Mouse (Mus musculus) hindbrain, embryonic 13.5 days (tissue): ENCODE data around the gene Atp11c. TPM values are rescaled to one million over a fixed set of nuclear protein-coding genes. Genes with fewer than 3 reads are reported as not detected.
A peak's percentile ranks its signal among the peaks of the same experiment; 100 is the strongest.

Experiments used
- ATAC-seq: fragments of 200-750 bp; cut with Nextera tagmentation; 2 replicates; pipeline ENCODE4 v1.8.0; 2017; ENCODE audit warnings: moderate TSS enrichment; ENCODE audit not compliant: low FRiP score
- H3K27ac ChIP-seq: fragments of 300-500 bp; sonication (generic); 2 replicates; pipeline ENCODE4 v1.5.1; 2015; ENCODE audit warnings: inconsistent platforms, mild to moderate bottlenecking, moderate library complexity
- H3K27me3 ChIP-seq: fragments of 300-500 bp; sonication (generic); 2 replicates; pipeline ENCODE4 v1.6.1; 2015; ENCODE audit warnings: mild to moderate bottlenecking, inconsistent platforms
- H3K36me3 ChIP-seq: fragments of 300-500 bp; sonication (generic); 2 replicates; pipeline ENCODE4 v1.6.1; 2015; ENCODE audit warnings: mild to moderate bottlenecking, inconsistent platforms
- H3K4me1 ChIP-seq: fragments of 300-500 bp; sonication (generic); replicated peaks from 2 replicates; pipeline ENCODE4 v1.6.1; 2015; ENCODE audit warnings: inconsistent platforms
- H3K4me2 ChIP-seq: fragments of 300-500 bp; sonication (generic); 2 replicates; pipeline ENCODE4 v1.6.1; 2015; ENCODE audit warnings: inconsistent platforms, mild to moderate bottlenecking, moderate library complexity
- H3K4me3 ChIP-seq: fragments of 300-500 bp; sonication (generic); 2 replicates; pipeline ENCODE4 v1.5.1; 2015; ENCODE audit warnings: mild to moderate bottlenecking, inconsistent platforms
- H3K9ac ChIP-seq: fragments of 300-500 bp; sonication (generic); 2 replicates; pipeline ENCODE4 v1.6.1; 2015; ENCODE audit warnings: mild to moderate bottlenecking, inconsistent platforms
- H3K9me3 ChIP-seq: fragments of 300-500 bp; sonication (generic); 2 replicates; pipeline ENCODE4 v1.6.1; 2016; ENCODE audit warnings: inconsistent platforms
- WGBS: fragments of 180-500 bp; shearing (Covaris S2); methylation state at CpG from one replicate; pipeline ENCODE4 v1.1.7; 2015; 5-methylcytosine and 5-hydroxymethylcytosine counted together
- polyA plus RNA-seq: library from polyadenylated mRNA; unstranded; fragments of >200 nt; fragmentation: Nextera tagmentation; extraction: Ambion mirVana; gene quantifications from 2 replicates; pipeline ENCODE4 v1.2.1, GENCODE M21; 2015

The Atp11c gene
- polyA plus RNA-seq, 1 experiment from 2014 or later = 14.3 TPM

DNA sequence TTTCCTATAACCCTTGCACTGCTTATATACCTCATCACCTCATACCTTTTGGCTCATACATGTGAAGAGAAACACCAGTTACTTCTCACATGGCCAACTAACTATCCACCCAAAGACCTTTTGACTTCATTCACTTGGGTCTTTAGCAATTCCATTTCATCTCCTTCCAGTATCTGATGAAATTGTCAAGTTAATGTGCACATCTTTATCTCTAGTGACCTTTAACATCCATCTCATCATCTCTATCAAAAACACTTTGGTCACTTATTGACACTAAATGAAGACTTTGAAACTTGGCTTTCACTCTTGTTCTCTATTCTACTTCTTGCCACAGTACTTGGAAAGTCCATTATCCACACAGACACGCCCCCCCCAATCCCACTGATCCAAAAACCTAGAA, 243.8 kb downstream of the Atp11c start:
- H3K4me1 ChIP-seq = no peaks in the 10 kb centered on the region
- H3K4me2 ChIP-seq = no peak overlapping the region
- WGBS = 95% methylated on average over 1 of the region's 1 CpGs
- H3K9ac ChIP-seq = no peak overlapping the region
- no peak overlapping the region for H3K4me3 ChIP-seq
- H3K27ac ChIP-seq = no peak overlapping the region
- no peaks in the 10 kb centered on the region for H3K36me3 ChIP-seq
- H3K9me3 ChIP-seq = no peaks in the 10 kb centered on the region
- H3K27me3 ChIP-seq = no peaks in the 10 kb centered on the region
- ATAC-seq = no peak

DNA sequence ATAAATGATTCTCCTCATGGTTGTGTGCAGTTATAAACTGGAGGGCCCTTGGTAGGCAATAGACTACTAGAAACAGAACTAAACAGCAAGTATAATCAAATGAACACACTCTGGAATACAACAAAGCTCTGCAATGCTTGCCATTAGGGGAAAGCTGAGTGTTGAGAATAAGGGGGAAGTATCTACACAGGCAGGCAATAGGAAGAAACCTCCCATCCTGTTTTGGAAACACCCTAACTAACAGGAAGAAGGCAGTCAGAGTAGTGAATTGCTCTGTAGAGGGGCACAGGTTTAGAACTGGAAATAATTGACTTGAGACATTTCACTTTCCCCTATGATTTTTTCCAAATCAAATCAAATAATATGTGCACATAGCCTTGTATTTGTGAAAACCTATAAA, 247.1 kb downstream of the Atp11c start:
- Histone ChIP-seq H3K9me3 (no peaks in the 10 kb centered on the region), H3K4me3 (no peak overlapping the region), H3K4me2 (no peak overlapping the region), H3K36me3 (no peaks in the 10 kb centered on the region), H3K4me1 (no peaks in the 10 kb centered on the region), H3K9ac (no peak overlapping the region), H3K27me3 (no peaks in the 10 kb centered on the region), H3K27ac (no peak overlapping the region)
- ATAC-seq = no peak

DNA sequence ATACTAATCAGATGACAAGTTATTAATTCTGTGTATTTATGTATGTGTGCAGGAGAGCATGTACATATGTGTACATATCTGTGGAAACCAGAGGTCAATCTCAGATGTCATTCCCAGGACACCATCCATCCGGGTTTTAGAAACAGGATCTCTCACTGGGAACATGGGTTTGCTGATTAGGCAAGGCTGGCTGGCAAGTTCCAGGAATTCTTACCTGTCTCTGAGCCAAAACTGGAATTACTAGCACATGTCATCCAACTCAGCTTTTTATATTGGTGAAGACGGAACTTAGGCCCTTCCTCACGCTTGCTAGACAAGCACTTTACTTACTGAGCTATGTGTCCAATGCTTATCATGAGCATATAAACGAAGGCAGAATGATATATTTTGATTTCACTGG, 247.5 kb downstream of the Atp11c start:
- Histone ChIP-seq H3K4me3 (no peak overlapping the region), H3K36me3 (no peaks in the 10 kb centered on the region), H3K4me1 (no peaks in the 10 kb centered on the region), H3K9me3 (no peaks in the 10 kb centered on the region), H3K27ac (no peak overlapping the region), H3K4me2 (no peak overlapping the region), H3K27me3 (no peaks in the 10 kb centered on the region), H3K9ac (no peak overlapping the region)
- WGBS = 84% methylated on average over 4 of the region's 4 CpGs
- ATAC-seq = no peak

DNA sequence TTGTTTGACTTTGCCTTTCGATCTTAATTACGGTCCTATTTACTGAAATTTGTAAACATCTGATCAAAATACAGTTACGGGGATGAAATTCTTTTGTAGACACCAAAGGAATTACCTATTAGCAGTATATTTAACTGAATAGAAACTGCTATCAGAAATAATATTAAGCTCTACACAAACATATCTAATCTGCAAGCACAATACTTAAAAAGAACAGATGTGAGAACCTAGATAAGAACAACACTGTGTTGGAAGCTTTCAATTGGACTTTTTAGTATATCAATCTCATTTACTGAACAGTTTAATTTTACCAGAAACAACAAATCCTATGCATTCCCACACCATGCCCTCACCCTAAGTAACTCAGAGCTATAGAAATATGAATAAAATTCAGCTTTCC, 262.8 kb downstream of the Atp11c start:
- H3K4me1 ChIP-seq = no peaks in the 10 kb centered on the region
- ATAC-seq = no peak
- no peak overlapping the region for H3K9ac ChIP-seq
- H3K27ac ChIP-seq = no peak overlapping the region
- no peak overlapping the region for H3K4me2 ChIP-seq
- no peaks in the 10 kb centered on the region for H3K9me3 ChIP-seq
- no peaks in the 10 kb centered on the region for H3K36me3 ChIP-seq
- H3K4me3 ChIP-seq = no peak overlapping the region
- WGBS = 96% methylated on average over 3 of the region's 3 CpGs
- H3K27me3 ChIP-seq = no peaks in the 10 kb centered on the region

DNA sequence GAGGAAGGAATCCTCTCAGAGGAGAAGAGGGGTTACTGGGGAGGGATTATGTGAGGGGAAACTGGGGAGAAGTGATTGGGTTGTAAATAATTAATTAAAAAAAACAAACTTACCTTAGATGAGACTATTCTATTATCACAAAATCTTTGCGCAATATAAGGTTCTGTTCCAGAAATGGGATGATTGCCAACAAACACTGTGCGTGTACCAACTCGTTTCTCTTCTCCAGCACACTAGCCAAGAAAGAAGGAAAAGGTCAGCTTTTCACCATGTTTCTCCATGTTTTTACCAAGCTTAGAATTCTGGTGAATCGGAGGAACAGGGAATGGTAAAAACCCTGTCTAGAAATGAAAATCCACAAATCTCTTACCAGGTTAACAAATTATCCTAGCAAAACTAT, 271.2 kb downstream of the Atp11c start:
- no peak for ATAC-seq
- WGBS = 93% methylated on average over 4 of the region's 4 CpGs

DNA sequence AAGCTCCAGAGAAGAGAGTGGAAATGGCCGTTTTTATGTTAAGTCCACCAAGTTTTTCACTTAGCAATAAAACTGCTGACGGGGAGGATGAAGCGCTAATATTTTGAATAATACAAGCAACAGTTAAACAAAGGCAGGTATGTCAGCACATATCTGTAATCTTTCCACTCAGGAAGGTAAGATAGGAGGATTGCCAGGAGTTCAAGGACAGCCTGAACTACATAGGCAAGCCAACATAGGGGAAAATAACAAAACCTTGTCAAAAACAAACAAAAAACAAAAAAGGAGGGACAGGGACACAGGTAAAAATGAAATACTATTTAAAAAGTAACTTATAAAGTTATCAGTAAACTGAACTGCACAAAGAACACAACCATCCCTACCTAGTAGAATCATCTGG, 274.8 kb downstream of the Atp11c start:
- WGBS = 96% methylated on average over 3 of the region's 3 CpGs
- Histone ChIP-seq H3K36me3 (peaks cover 2% of the 10 kb centered on the region; the same call in 1 of the 2 replicates), H3K9me3 (no peaks in the 10 kb centered on the region), H3K27ac (no peak overlapping the region), H3K27me3 (no peaks in the 10 kb centered on the region), H3K9ac (no peak overlapping the region), H3K4me2 (no peak overlapping the region), H3K4me3 (no peak overlapping the region), H3K4me1 (no peaks in the 10 kb centered on the region)
- ATAC-seq = no peak

More for the DNA sequence above, 271.2 kb downstream of the Atp11c start:
- Histone ChIP-seq H3K27me3 (no peaks in the 10 kb centered on the region), H3K4me3 (no peak overlapping the region), H3K9me3 (no peaks in the 10 kb centered on the region), H3K4me1 (no peaks in the 10 kb centered on the region), H3K27ac (no peak overlapping the region), H3K9ac (no peak overlapping the region), H3K36me3 (peaks cover 2% of the 10 kb centered on the region; the same call in 1 of the 2 replicates), H3K4me2 (no peak overlapping the region)

DNA sequence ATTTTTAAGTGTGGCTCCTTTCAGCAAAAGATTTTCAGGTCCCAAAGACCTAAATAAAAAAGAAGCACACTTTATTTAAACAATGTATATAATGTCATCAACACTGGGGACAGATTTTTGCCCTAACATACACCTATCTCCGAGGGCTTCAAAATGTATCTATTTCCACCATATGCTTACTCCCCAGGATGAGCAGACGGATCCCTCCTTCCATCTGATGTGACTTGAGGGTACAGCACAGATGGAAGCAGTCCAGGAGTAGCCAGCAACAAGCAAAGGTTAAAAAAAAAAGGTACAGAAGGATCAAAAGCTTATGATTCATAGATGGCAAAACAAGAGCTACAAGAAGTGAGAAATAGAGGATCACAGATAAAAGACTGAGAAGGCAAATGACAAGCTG, 300.2 kb downstream of the Atp11c start:
- Histone ChIP-seq H3K9me3 (no peaks in the 10 kb centered on the region), H3K9ac (no peak overlapping the region), H3K4me2 (no peak overlapping the region), H3K4me1 (no peaks in the 10 kb centered on the region), H3K4me3 (no peak overlapping the region), H3K27ac (no peak overlapping the region), H3K36me3 (no peaks in the 10 kb centered on the region; the same call in 1 of the 2 replicates), H3K27me3 (no peaks in the 10 kb centered on the region)
- ATAC-seq = no peak
- 86% methylated on average over 2 of the region's 2 CpGs for WGBS

DNA sequence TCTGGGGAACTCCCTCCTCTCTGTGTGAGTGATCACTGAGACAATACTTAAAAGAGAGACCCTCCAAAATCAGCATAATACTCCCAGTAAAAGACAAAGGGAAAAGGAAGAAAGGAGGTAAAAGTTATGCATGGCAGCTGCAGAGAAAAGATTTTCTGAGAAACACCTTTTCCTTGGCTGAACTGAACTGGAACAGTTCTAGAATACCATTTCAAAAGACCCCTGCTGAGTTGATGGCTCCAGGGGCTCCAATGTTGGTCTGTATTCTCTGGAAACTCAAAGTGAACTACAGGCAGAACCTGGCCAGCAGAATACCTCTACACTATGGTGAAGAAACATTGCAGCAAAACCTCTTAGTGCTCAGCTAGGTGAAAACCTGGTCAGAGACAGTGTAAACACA, 337.2 kb downstream of the Atp11c start:
- no peak overlapping the region for H3K27ac ChIP-seq
- ATAC-seq = no peak
- H3K36me3 ChIP-seq = no peaks in the 10 kb centered on the region

DNA sequence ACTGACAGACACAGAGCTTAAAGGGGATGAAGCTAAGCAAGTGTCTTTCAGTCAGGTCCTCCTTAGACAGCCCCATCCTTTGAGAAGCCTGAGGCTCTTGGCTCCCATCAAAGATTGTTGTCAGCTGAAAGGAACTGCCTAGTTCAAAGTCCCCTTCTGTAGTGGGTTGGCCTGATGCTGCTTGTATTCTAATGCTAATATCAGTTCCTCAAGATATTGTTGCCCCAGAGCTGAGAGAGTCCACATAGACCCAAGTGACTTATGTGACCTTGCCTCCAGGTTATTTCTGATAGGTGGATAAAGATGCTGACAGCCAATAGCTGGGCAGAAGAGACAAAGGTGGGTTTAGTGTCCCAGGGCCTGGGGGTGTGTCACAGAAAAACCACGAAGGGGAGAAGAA, 404.8 kb downstream of the Atp11c start:
- no peaks in the 10 kb centered on the region for H3K27me3 ChIP-seq
- no peak overlapping the region for H3K4me2 ChIP-seq
- no peak overlapping the region for H3K4me3 ChIP-seq
- H3K9ac ChIP-seq = no peak overlapping the region
- no peaks in the 10 kb centered on the region for H3K36me3 ChIP-seq
- no peak overlapping the region for H3K27ac ChIP-seq
- H3K9me3 ChIP-seq = no peaks in the 10 kb centered on the region
- no peak for ATAC-seq
- no peaks in the 10 kb centered on the region for H3K4me1 ChIP-seq
- 36% methylated on average over 1 of the region's 1 CpGs for WGBS

More for the DNA sequence above, 337.2 kb downstream of the Atp11c start:
- Histone ChIP-seq H3K9ac (no peak overlapping the region), H3K4me2 (no peak overlapping the region), H3K4me1 (no peaks in the 10 kb centered on the region), H3K4me3 (no peak overlapping the region), H3K27me3 (no peaks in the 10 kb centered on the region), H3K9me3 (no peaks in the 10 kb centered on the region)

DNA sequence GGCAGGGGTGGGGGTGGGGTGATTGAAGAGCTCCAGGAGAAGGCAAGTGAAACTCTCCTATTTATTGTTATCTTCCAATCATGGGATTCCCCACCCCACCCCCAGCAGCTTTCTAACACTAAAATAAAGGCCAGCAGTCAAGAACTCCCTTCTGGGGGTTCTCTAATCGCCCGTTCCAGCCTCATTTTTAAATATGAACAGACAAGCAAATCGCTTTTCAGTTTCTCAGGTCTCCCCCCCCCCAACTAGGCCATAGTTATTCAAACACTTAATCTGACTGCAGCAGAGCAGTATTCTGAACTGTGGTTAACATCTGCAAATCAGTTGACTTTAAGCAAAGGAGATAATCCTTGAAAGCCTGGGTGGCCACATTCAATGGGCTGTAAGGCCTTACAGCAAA, 409.9 kb downstream of the Atp11c start:
- ATAC-seq = no peak
- H3K27me3 ChIP-seq = 0 out of 2 replicates have a peak, but pooled peaks cover 6% of the 10 kb centered on the region
- no peaks in the 10 kb centered on the region for H3K9me3 ChIP-seq
- no peak overlapping the region for H3K4me2 ChIP-seq
- H3K36me3 ChIP-seq = no peaks in the 10 kb centered on the region
- no peak overlapping the region for H3K4me3 ChIP-seq
- peaks cover 6% of the 10 kb centered on the region for H3K4me1 ChIP-seq
- 29% methylated on average over 3 of the region's 3 CpGs for WGBS
- no peak overlapping the region for H3K9ac ChIP-seq
- H3K27ac ChIP-seq = no peak overlapping the region

DNA sequence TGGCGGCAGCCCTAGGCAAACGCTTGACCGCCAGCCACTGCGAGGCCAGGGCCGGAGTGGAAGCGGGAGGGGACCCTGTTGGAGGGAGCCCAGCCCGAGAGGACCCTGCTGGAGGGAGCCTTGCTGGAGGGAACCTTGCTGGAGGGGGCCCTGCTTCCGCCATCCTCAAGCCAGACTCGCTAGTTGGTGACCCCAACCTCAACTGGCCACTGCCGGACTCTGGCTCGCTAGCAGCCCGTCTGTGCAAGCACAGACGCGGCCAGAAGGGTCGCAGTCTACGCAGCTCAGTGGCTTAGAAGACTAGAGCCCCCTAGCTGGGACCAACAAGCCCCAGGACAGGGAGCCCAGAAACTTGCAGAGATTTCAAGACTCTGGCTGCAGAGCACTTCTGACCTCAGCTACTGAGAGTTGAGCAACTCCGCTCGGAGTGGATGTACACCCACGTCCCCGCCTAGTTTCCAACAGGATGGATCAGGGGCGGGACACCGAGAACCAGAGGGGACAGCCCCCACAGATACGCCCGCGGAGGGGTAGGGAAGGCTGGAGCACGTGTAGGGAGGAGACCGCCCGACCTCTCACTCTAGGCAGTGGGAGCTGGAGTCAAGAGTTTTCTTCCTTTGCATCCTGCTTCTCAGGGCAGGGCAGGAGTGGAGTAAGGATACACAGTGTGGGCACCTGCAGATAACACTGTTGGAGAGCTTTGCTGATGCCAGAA, 413.6 kb downstream of the Atp11c start, which contains the start of gene Mcf2:
Mcf2 (minus strand) TSS at position 346 of the 715 bp plus-strand sequence.
- WGBS = 15% methylated on average over 28 of the region's 28 CpGs

DNA sequence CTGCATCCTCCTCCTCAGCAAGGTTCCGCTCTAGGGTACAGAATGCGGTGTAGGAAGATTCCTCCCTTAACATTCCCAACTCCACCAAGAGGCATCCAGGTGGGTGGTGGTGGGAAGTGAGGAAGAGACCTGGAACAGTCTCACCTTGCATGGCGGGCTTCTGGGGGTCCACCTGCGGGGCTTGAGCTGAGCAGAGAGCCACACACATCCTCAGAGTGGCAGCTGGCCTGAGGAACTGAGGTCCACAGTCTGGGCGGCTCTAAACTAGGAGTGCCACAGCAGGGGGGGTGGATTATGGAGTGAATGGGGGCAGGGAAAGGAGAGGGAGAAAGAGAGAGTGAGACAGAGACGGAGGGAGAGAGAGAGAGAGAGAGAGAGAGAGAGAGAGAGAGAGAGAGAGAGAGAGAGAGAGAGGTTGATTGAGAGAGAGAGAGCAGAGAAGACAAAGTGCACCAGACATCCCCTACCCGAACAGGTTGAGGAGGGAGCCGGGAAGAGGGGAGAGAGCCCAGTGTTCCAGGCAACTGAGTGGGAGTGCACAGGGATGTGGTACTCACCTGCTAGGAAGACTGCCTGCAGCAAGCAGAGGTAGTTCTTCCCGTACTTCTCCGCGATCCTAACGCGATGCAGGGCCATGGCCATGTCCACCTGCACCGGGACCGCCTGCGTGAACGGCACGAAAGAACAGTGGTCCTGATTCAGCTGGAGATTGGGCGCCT, 414.3 kb downstream of the Atp11c start:
- Histone ChIP-seq H3K27ac (no peak overlapping the region), H3K9ac (peak overlapping the region; percentile 67), H3K4me2 (peak overlapping the region; percentile 83), H3K27me3 (0 out of 2 replicates have a peak, but pooled peaks cover 11% of the 10 kb centered on the region), H3K4me1 (peaks cover 6% of the 10 kb centered on the region), H3K36me3 (no peaks in the 10 kb centered on the region), H3K4me3 (peak overlapping the region; percentile 45), H3K9me3 (no peaks in the 10 kb centered on the region)
- WGBS = 21% methylated on average over 19 of the region's 19 CpGs
- ATAC-seq = peak; percentile 75

More for the DNA sequence above, 413.6 kb downstream of the Atp11c start, which contains the start of gene Mcf2:
- peak within 1 kb of the TSS; percentile 83 for H3K4me2 ChIP-seq
- H3K9me3 ChIP-seq = no peaks in the 10 kb centered on the region
- peak within 1 kb of the TSS; percentile 67 for H3K9ac ChIP-seq
- H3K4me1 ChIP-seq = peaks cover 6% of the 10 kb centered on the region
- ATAC-seq = peak; percentile 88
- H3K27ac ChIP-seq = no peak within 1 kb of the TSS
- 0 out of 2 replicates have a peak, but pooled peaks cover 11% of the 10 kb centered on the region for H3K27me3 ChIP-seq
- no peaks in the 10 kb centered on the region for H3K36me3 ChIP-seq
- peak within 1 kb of the TSS; percentile 45 for H3K4me3 ChIP-seq
